Comparison of ENCODE assay signal across 10 mouse cellular contexts in genomic region chr4:99928521-99928920, GRCm38 (mm10). TPM values are rescaled to one million over a fixed set of nuclear protein-coding genes. Genes with fewer than 3 reads are reported as not detected.
A peak's percentile ranks its signal among the peaks of the same experiment; 100 is the strongest.
DNase-seq lines count a peak whose midpoint lies in the region; ATAC-seq and TF ChIP-seq lines count a peak whose summit lies in the region.
"Had no signal": no experiment of that assay in that cellular context is flagged by ENCODE, and none has a peak within 500 bp of the region (broad histone marks: within the 10 kb centered on the region; RNA-seq: fewer than 3 reads in every experiment).

No protein-coding gene starts in this region.

- no peak for DNase-seq in heart, adult 18-20 months
- DNase-seq in lung, adult 18-20 months = no peak
- DNase-seq in adipocyte (ENCODE audit: low spot score) = peak; percentile 35
- DNase-seq in liver, postnatal 0 days = no peak
- DNase-seq in layer of hippocampus, adult 9-11 months = no peak
- no peak for DNase-seq in gastrocnemius, postnatal 14 days

- no peak overlapping the region for H3K9ac ChIP-seq in heart, embryonic 11.5 days (ENCODE audit: low read depth, low read length)
- no peak overlapping the region for H3K9ac ChIP-seq in lung, embryonic 16.5 days (ENCODE audit: low read length)
- no peak overlapping the region for H3K9ac ChIP-seq in liver, postnatal 0 days (replicated peaks)

- H3K4me1 ChIP-seq in heart, embryonic 11.5 days (ENCODE audit: control insufficient read depth, insufficient read depth, low read length) = peaks cover 17% of the 10 kb centered on the region
- peaks cover 18% of the 10 kb centered on the region for H3K4me1 ChIP-seq in lung, embryonic 16.5 days (replicated peaks; ENCODE audit: control insufficient read depth, insufficient read depth, low read length)
- H3K4me1 ChIP-seq in liver, postnatal 0 days (ENCODE audit: insufficient read depth) = peaks cover 9% of the 10 kb centered on the region

- no peak overlapping the region for H3K4me3 ChIP-seq in heart, embryonic 11.5 days (ENCODE audit: low read depth, low read length)
- H3K4me3 ChIP-seq in lung, embryonic 16.5 days (ENCODE audit: low read length) = no peak overlapping the region
- H3K4me3 ChIP-seq in liver, postnatal 0 days (ENCODE audit: low read depth, low read length) = no peak overlapping the region

- peak overlapping the region; percentile 99 for H3K27ac ChIP-seq in heart, embryonic 11.5 days (ENCODE audit: low read depth, low read length)
- H3K27ac ChIP-seq in lung, embryonic 16.5 days (ENCODE audit: low read length) = no peak overlapping the region
- peak overlapping the region; percentile 55 for H3K27ac ChIP-seq in liver, postnatal 0 days (ENCODE audit: low read depth)

- H3K27me3 ChIP-seq in heart, embryonic 11.5 days (ENCODE audit: control insufficient read depth, insufficient read depth, low read length) = no peaks in the 10 kb centered on the region
- H3K27me3 ChIP-seq in lung, embryonic 16.5 days (ENCODE audit: control insufficient read depth, insufficient read depth, low read depth, low read length) = no peaks in the 10 kb centered on the region
- no peaks in the 10 kb centered on the region for H3K27me3 ChIP-seq in liver, postnatal 0 days (ENCODE audit: insufficient read depth, low read length)
- H3K27me3 ChIP-seq: embryonic facial prominence, embryonic 15.5 days had no signal

- intact Hi-C loops in gastrocnemius, postnatal 14 days (cut with DNase I; ENCODE audit: low total_unique reads) = no loop called here

- TF ChIP-seq CTCF in liver, postnatal 0 days (IDR thresholded peaks at IDR 0.05; ENCODE audit: low read depth) = no peak

- H3K9me3 ChIP-seq in heart, embryonic 11.5 days (replicated peaks; ENCODE audit: control insufficient read depth, low read length) = no peaks in the 10 kb centered on the region
- no peaks in the 10 kb centered on the region for H3K9me3 ChIP-seq in lung, embryonic 16.5 days (ENCODE audit: control insufficient read depth, low read length)
- H3K9me3 ChIP-seq in liver, postnatal 0 days (ENCODE audit: low read length) = no peaks in the 10 kb centered on the region
- H3K9me3 ChIP-seq: embryonic facial prominence, embryonic 15.5 days; G1E had no signal

- WGBS in heart, embryonic 11.5 days (ENCODE audit: insufficient replicate concordance) = 24% methylated on average over 6 of the region's 6 CpGs
- whole genome bisulfite sequencing in lung, embryonic 16.5 days = 42% methylated on average over 6 of the region's 6 CpGs
- WGBS in liver, postnatal 0 days (ENCODE audit: insufficient replicate concordance) = 18% methylated on average over 6 of the region's 6 CpGs

- no peak for TF ChIP-seq EP300 in liver, postnatal 0 days (IDR thresholded peaks at IDR 0.05; ENCODE audit: low read depth)

- H3K4me2 ChIP-seq in heart, embryonic 11.5 days = no peak overlapping the region; the same call in 1 of the 2 replicates
- peak overlapping the region; percentile 86; the same call in 1 of the 2 replicates for H3K4me2 ChIP-seq in lung, embryonic 16.5 days (ENCODE audit: low read depth, low read length)
- H3K4me2 ChIP-seq in liver, postnatal 0 days (ENCODE audit: low read depth, low read length) = peak overlapping the region; percentile 82; the same call in 1 of the 2 replicates

- no peak for ATAC-seq in heart, embryonic 11.5 days (replicated peaks; ENCODE audit: insufficient number of reproducible peaks, low FRiP score, low TSS enrichment)
- ATAC-seq in lung, embryonic 16.5 days (ENCODE audit: low read depth) = no peak
- no peak for ATAC-seq in liver, postnatal 0 days

- H3K36me3 ChIP-seq in heart, embryonic 11.5 days (ENCODE audit: control insufficient read depth, insufficient read depth, low read length) = no peaks in the 10 kb centered on the region
- H3K36me3 ChIP-seq in lung, embryonic 16.5 days (ENCODE audit: control insufficient read depth, insufficient read depth, low read length) = no peaks in the 10 kb centered on the region
- no peaks in the 10 kb centered on the region for H3K36me3 ChIP-seq in liver, postnatal 0 days (replicated peaks; ENCODE audit: insufficient read depth, low read length)
- H3K36me3 ChIP-seq: embryonic facial prominence, embryonic 15.5 days had no signal

RNA-seq across cellular contexts. Expression of gene Pgm1, which starts 0.7 kb away (rescaled TPM):
- polyA plus RNA-seq in heart, embryonic 11.5 days (2014; fragmentation: Nextera tagmentation; extraction: Ambion mirVana) = 277 and 308 TPM in 2 replicates
- 100 to 1,000 TPM; 219 to 241 TPM for total RNA-seq in heart, adult 18-20 months (2021)
- polyA plus RNA-seq in lung, embryonic 16.5 days (2015; fragmentation: Nextera tagmentation; extraction: Ambion mirVana) = 90.6 and 101 TPM in 2 replicates
- 144 and 145 TPM in 2 replicates for polyA plus RNA-seq in liver, postnatal 0 days (2015; fragmentation: Nextera tagmentation; extraction: Ambion mirVana)
- 100 to 1,000 TPM; 889 to 917 TPM for total RNA-seq in gastrocnemius, postnatal 14 days (2021)

RNA-seq across cellular contexts. Expression of gene Itgb3bp, which starts 1.1 kb away (rescaled TPM):
- 38.5 and 43.0 TPM in 2 replicates for polyA plus RNA-seq in heart, embryonic 11.5 days (2014; fragmentation: Nextera tagmentation; extraction: Ambion mirVana)
- 1 to 10 TPM; 5.6 to 6.4 TPM for total RNA-seq in heart, adult 18-20 months (2021)
- polyA plus RNA-seq in lung, embryonic 16.5 days (2015; fragmentation: Nextera tagmentation; extraction: Ambion mirVana) = 36.8 and 44.9 TPM in 2 replicates
- polyA plus RNA-seq in liver, postnatal 0 days (2015; fragmentation: Nextera tagmentation; extraction: Ambion mirVana) = 8.9 and 12.2 TPM in 2 replicates
- total RNA-seq in gastrocnemius, postnatal 14 days (2021) = 1 to 10 TPM; 4.1 TPM
